In genomic region chr13:65241627-65242318, GRCm38 (mm10) we compare ENCODE assay signal across 8 mouse cellular contexts. TPM values are rescaled to one million over a fixed set of nuclear protein-coding genes. Genes with fewer than 3 reads are reported as not detected.
DNase-seq lines count a peak whose midpoint lies in the region; ATAC-seq and TF ChIP-seq lines count a peak whose summit lies in the region.

No protein-coding gene starts in this region.

- peak overlapping the region; percentile 68 for H3K9ac ChIP-seq in lung, embryonic 14.5 days
- peak overlapping the region; percentile 60 for H3K9ac ChIP-seq in heart, embryonic 15.5 days
- H3K9ac ChIP-seq in liver, embryonic 15.5 days = peak overlapping the region; percentile 56
- peak overlapping the region; percentile 67 for H3K9ac ChIP-seq in neural tube, embryonic 14.5 days (replicated peaks; ENCODE audit: low read depth, low read length)

- WGBS in lung, embryonic 14.5 days = 3% methylated on average over 51 of the region's 51 CpGs
- 1% methylated on average over 51 of the region's 51 CpGs for WGBS in heart, embryonic 15.5 days
- 1% methylated on average over 51 of the region's 51 CpGs for WGBS in liver, embryonic 15.5 days (ENCODE audit: insufficient replicate concordance)
- WGBS in neural tube, embryonic 14.5 days = 2% methylated on average over 50 of the region's 51 CpGs

- H3K4me2 ChIP-seq in lung, embryonic 14.5 days = peak overlapping the region; percentile 93
- peak overlapping the region; percentile 99 for H3K4me2 ChIP-seq in heart, embryonic 15.5 days
- peak overlapping the region; percentile 95 for H3K4me2 ChIP-seq in liver, embryonic 15.5 days
- peak overlapping the region; percentile 100 for H3K4me2 ChIP-seq in neural tube, embryonic 14.5 days (ENCODE audit: low read depth, low read length)

- no peaks in the 10 kb centered on the region for H3K36me3 ChIP-seq in lung, embryonic 14.5 days (ENCODE audit: insufficient read depth)
- H3K36me3 ChIP-seq in heart, embryonic 15.5 days = no peaks in the 10 kb centered on the region
- H3K36me3 ChIP-seq in liver, embryonic 15.5 days (replicated peaks) = peaks cover 10% of the 10 kb centered on the region; the same call in 1 of the 2 replicates
- no peaks in the 10 kb centered on the region for H3K36me3 ChIP-seq in neural tube, embryonic 14.5 days (ENCODE audit: control insufficient read depth, insufficient read depth, low read length)

- H3K4me3 ChIP-seq in lung, embryonic 14.5 days (ENCODE audit: low read depth, low read length) = peak overlapping the region; percentile 72
- H3K4me3 ChIP-seq in heart, embryonic 15.5 days = peak overlapping the region; percentile 87
- H3K4me3 ChIP-seq in liver, embryonic 15.5 days (replicated peaks) = peak overlapping the region; percentile 87
- H3K4me3 ChIP-seq in neural tube, embryonic 14.5 days (ENCODE audit: low read depth, low read length) = peak overlapping the region; percentile 67

- ATAC-seq in lung, embryonic 14.5 days (ENCODE audit: insufficient read depth) = no peak; the same call in 1 of the 2 replicates
- peak; percentile 12 for ATAC-seq in heart, embryonic 15.5 days (replicated peaks; ENCODE audit: insufficient number of reproducible peaks, insufficient read depth, low FRiP score, low read depth)
- ATAC-seq in liver, embryonic 15.5 days (ENCODE audit: insufficient read depth) = peak; percentile 11
- ATAC-seq in neural tube, embryonic 14.5 days (ENCODE audit: low read depth) = no peak; the same call in 1 of the 2 replicates

- no peaks in the 10 kb centered on the region for H3K27me3 ChIP-seq in lung, embryonic 14.5 days (ENCODE audit: insufficient read depth, low read length)
- H3K27me3 ChIP-seq in heart, embryonic 15.5 days = no peaks in the 10 kb centered on the region
- H3K27me3 ChIP-seq in liver, embryonic 15.5 days = no peaks in the 10 kb centered on the region
- no peaks in the 10 kb centered on the region for H3K27me3 ChIP-seq in neural tube, embryonic 14.5 days (ENCODE audit: control insufficient read depth, insufficient read depth, low read length)

- H3K9me3 ChIP-seq in lung, embryonic 14.5 days (ENCODE audit: low read depth, low read length) = no peaks in the 10 kb centered on the region; the same call in 1 of the 2 replicates
- no peaks in the 10 kb centered on the region for H3K9me3 ChIP-seq in heart, embryonic 15.5 days (replicated peaks)
- H3K9me3 ChIP-seq in liver, embryonic 15.5 days (replicated peaks) = no peaks in the 10 kb centered on the region
- peaks cover 7% of the 10 kb centered on the region; the same call in 1 of the 2 replicates for H3K9me3 ChIP-seq in neural tube, embryonic 14.5 days (ENCODE audit: control insufficient read depth, low read length)

- no peak for TF ChIP-seq CTCF in lung, embryonic 14.5 days (IDR thresholded peaks at IDR 0.05; ENCODE audit: low read depth)

- peak; percentile 2 for DNase-seq in adrenal gland, adult 2 months
- DNase-seq in adrenal gland, postnatal 25 days = no peak
- DNase-seq in lung, embryonic 14.5 days = no peak
- no peak for DNase-seq in lung, postnatal 25 days (ENCODE audit: low spot score)
- no peak for DNase-seq in ovary, adult 18-20 months (ENCODE audit: low spot score)

- H3K4me1 ChIP-seq in lung, embryonic 14.5 days (ENCODE audit: insufficient read depth) = peaks cover 3% of the 10 kb centered on the region; the same call in 1 of the 2 replicates
- peaks cover 16% of the 10 kb centered on the region for H3K4me1 ChIP-seq in heart, embryonic 15.5 days (replicated peaks)
- H3K4me1 ChIP-seq in liver, embryonic 15.5 days (replicated peaks) = peaks cover 26% of the 10 kb centered on the region
- H3K4me1 ChIP-seq in neural tube, embryonic 14.5 days (ENCODE audit: control insufficient read depth, insufficient read depth, low read length) = peaks cover 11% of the 10 kb centered on the region

- peak overlapping the region; percentile 93 for H3K27ac ChIP-seq in lung, embryonic 14.5 days (ENCODE audit: low read depth)
- peak overlapping the region; percentile 89 for H3K27ac ChIP-seq in heart, embryonic 15.5 days
- H3K27ac ChIP-seq in liver, embryonic 15.5 days (replicated peaks) = peak overlapping the region; percentile 87
- peak overlapping the region; percentile 92; the same call in 1 of the 2 replicates for H3K27ac ChIP-seq in neural tube, embryonic 14.5 days (ENCODE audit: low read depth, low read length)

RNA-seq across cellular contexts. Expression of gene Gm10775, which starts 17.6 kb away (rescaled TPM):
- total RNA-seq in adrenal gland, adult 2 months (2021) = not detected
- polyA plus RNA-seq in adrenal gland, adult 2 months (2012; rRNA removed) = not detected in 2 replicates
- not detected in 2 replicates for total RNA-seq in adrenal gland, postnatal 25 days (2021)
- polyA plus RNA-seq in lung, embryonic 14.5 days (2014; fragmentation: Nextera tagmentation; extraction: Ambion mirVana) = not detected in 2 replicates
- not detected in 2 replicates for polyA plus RNA-seq in heart, embryonic 15.5 days (2015; fragmentation: Nextera tagmentation; extraction: Ambion mirVana)
- not detected in 2 replicates for polyA plus RNA-seq in liver, embryonic 15.5 days (2015; fragmentation: Nextera tagmentation; extraction: Ambion mirVana)
- polyA plus RNA-seq in neural tube, embryonic 14.5 days (2014; fragmentation: Nextera tagmentation; extraction: Ambion mirVana) = 0.52 and 0.56 TPM in 2 replicates

RNA-seq across cellular contexts. Expression of gene Nlrp4f, which starts 36.0 kb away (rescaled TPM):
- total RNA-seq in adrenal gland, adult 2 months (2021) = under 1 TPM in 1 of 2 experiments, not detected in 1; 0.21 TPM
- polyA plus RNA-seq in adrenal gland, adult 2 months (2012; rRNA removed) = not detected in 2 replicates
- 0.55 TPM in 1 of 2 replicates, not detected in the other for total RNA-seq in adrenal gland, postnatal 25 days (2021)
- not detected in 2 replicates for polyA plus RNA-seq in lung, embryonic 14.5 days (2014; fragmentation: Nextera tagmentation; extraction: Ambion mirVana)
- not detected in 2 replicates for polyA plus RNA-seq in heart, embryonic 15.5 days (2015; fragmentation: Nextera tagmentation; extraction: Ambion mirVana)
- polyA plus RNA-seq in liver, embryonic 15.5 days (2015; fragmentation: Nextera tagmentation; extraction: Ambion mirVana) = not detected in 2 replicates
- polyA plus RNA-seq in neural tube, embryonic 14.5 days (2014; fragmentation: Nextera tagmentation; extraction: Ambion mirVana) = 0.27 and 0.63 TPM in 2 replicates

RNA-seq across cellular contexts. Expression of gene Zfp369, which starts 36.8 kb away (rescaled TPM):
- total RNA-seq in adrenal gland, adult 2 months (2021) = 10 to 100 TPM; 19.8 to 23.3 TPM
- 9.7 and 10.4 TPM in 2 replicates for polyA plus RNA-seq in adrenal gland, adult 2 months (2012; rRNA removed)
- 32.0 and 32.4 TPM in 2 replicates for total RNA-seq in adrenal gland, postnatal 25 days (2021)
- polyA plus RNA-seq in lung, embryonic 14.5 days (2014; fragmentation: Nextera tagmentation; extraction: Ambion mirVana) = 17.2 and 17.9 TPM in 2 replicates
- 8.5 and 9.0 TPM in 2 replicates for polyA plus RNA-seq in heart, embryonic 15.5 days (2015; fragmentation: Nextera tagmentation; extraction: Ambion mirVana)
- 3.2 and 3.4 TPM in 2 replicates for polyA plus RNA-seq in liver, embryonic 15.5 days (2015; fragmentation: Nextera tagmentation; extraction: Ambion mirVana)
- 26.2 and 29.6 TPM in 2 replicates for polyA plus RNA-seq in neural tube, embryonic 14.5 days (2014; fragmentation: Nextera tagmentation; extraction: Ambion mirVana)

Comparison
In these comparisons a context has a peak if more than half of its experiments do, and no peak if none do; other contexts are left out.
1. ATAC-seq: peak in heart, embryonic 15.5 days (single experiment) and liver, embryonic 15.5 days (single experiment); none in lung, embryonic 14.5 days (single experiment) and neural tube, embryonic 14.5 days (single experiment).
2. Peak in every context shown above with its lines, with median percentiles within 50 percentile points of each other: H3K27ac ChIP-seq, H3K4me2 ChIP-seq, H3K4me3 ChIP-seq and H3K9ac ChIP-seq.